Mouse (Mus musculus) induced T-regulatory cell, adult 2 months (primary cell): ENCODE data around the gene Fam213a.

ENCODE experiments used
- DNase-seq: peaks from one replicate; pipeline ENCODE4 v3.0.0-alpha.2; 2012; ENCODE audit warnings: low read depth

The Fam213a gene

GRCm38 (mm10) chr14:40962365-40963290 lies 51.0 kb downstream of the Fam213a start:
- DNase-seq = no peak

DNA sequence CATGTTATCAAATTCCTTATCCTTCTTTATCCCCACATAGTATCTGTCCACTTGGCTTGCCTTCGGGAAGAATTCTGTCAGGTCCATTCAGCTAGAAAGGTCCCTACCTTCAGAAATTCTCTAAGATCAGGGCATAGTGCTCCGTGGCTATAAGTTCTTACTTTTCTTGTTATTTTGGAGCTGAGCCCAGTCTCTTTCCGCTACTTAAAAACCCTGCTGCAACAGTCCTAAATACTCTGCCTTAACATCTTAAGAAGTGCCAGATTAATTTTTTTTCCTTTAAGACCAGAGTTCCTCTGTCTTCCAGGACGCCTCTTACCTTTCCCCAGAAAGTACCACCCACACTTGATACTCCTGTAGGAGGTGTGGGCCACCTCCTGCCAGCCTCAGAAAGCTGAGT lies 53.4 kb downstream of the Fam213a start:
- no peak for DNase-seq

DNA sequence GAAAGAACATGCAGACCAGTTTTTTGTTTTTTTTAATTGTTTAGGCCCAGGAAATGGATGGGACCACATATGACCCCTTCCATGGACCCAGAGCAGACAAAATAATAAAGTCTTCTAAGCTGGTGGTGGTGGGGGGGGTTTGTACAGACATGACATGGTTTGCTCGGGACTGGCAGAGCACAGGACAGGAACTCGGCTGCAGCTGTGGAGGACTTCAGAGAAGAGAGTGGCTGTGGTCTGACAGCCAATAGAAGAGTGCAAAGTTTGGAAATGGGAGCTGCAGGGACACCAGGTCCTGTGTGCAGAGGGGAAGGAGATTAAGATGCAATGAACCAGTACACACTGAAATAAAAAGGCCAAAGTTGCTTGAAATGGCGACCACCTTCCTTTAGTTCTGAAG lies 54.0 kb downstream of the Fam213a start:
- peak; percentile 39 for DNase-seq

- peak; percentile 69 for DNase-seq
Measured at GRCm38 (mm10) chr14:40958986-40959381, 54.6 kb downstream of the Fam213a start.

DNA sequence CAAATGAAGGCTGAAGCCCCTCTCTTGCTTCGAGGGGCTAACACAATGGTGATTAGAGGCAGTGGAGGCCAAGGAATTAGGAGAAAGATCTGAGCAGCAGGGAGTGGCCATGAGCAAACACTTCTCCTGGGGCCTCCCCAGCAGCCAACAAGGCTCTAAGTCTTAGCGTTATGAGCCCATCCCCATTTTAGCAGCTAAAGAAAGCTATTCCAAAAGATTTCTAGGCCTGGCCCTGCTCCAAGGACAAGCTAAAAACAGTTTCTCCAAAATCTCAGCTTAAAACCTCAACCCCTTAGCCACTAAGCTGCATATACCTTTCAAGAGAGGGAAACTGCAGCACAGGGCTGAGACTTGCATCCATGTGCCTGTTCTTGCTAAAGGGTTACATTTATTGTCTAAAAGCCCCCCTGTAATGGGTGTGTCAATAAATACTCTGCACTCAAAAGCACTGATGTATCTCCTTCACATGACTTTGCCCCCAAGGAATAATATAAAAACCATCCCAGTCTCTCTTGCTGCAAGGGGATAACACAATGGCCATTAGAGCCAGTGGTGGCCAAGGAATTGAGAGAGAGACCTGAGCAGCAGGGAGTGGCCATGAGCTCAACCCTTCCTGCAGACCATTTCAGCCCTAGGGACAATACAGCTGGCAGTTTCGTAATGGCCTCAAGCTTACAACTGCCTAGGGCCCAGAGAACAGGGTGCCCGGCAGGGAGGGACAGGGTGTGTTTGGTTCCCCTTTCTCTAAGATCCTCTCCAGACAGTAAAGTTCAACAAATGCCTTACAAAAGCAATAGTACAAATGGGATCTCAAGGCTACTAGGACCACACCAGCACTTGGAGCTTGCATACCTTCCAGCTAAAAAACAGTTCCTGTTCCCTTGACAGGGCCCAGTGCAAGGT lies 55.3 kb downstream of the Fam213a start:
- no peak for DNase-seq

DNA sequence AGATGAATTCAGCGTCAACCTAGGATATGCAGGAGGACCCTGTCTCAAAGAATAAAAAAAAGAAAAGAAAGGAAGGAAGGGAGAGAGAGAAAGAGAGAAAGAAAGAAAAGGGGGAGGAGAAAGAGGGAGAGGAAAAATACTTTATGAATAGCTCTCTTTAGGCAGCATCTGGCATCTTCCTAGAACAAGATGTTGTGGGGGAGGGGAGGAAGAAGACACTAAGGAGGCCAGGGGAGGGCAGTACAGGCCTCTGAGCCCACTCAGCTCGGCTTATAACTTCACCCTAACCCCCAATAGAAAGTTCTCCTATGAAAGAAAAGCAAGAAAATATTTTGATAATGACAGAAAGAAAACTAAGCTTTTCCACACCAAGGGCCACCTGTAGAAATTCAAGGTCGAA lies 56.0 kb downstream of the Fam213a start:
- no peak for DNase-seq

GRCm38 (mm10) chr14:40956252-40957146 lies 57.1 kb downstream of the Fam213a start:
- DNase-seq = peak; percentile 67

DNA sequence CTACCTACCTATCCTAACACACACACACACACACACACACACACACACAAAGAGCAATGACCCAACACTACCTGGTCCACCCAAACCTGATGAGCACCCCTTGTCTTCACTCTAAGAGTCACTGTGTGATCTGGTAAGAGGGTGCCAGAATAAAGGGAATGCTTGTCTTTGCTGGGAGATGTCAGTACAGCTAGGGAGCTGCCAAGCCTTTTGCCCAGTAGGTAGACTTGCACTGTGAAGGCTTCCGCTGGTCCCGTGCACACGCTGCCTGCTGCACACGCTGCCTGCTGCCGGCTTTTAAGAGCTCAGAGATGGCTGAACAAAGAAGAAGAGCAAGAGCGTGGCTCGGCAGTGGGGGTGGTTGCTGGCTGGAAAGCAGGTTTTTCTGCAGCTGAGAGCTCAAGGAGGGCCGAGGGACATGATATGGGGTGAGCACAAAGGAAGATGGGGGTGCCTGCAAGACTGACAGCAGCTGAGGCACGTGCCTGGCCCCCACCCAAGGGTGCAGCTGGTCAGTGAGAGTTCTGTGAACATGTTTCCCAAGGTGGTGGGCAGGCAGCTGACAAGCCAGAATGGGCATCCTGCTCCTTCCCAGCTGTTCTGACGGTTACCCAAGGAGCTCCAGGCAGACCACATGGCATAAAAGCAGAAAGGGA lies 57.9 kb downstream of the Fam213a start:
- DNase-seq = no peak

- DNase-seq = no peak
Measured at GRCm38 (mm10) chr14:40955146-40955545, 58.4 kb downstream of the Fam213a start.

- no peak for DNase-seq
Measured at GRCm38 (mm10) chr14:40953381-40953780, 60.2 kb downstream of the Fam213a start.

GRCm38 (mm10) chr14:40952715-40953114 lies 60.9 kb downstream of the Fam213a start:
- DNase-seq = no peak

GRCm38 (mm10) chr14:40952301-40952700 lies 61.3 kb downstream of the Fam213a start:
- peak; percentile 62 for DNase-seq

DNA sequence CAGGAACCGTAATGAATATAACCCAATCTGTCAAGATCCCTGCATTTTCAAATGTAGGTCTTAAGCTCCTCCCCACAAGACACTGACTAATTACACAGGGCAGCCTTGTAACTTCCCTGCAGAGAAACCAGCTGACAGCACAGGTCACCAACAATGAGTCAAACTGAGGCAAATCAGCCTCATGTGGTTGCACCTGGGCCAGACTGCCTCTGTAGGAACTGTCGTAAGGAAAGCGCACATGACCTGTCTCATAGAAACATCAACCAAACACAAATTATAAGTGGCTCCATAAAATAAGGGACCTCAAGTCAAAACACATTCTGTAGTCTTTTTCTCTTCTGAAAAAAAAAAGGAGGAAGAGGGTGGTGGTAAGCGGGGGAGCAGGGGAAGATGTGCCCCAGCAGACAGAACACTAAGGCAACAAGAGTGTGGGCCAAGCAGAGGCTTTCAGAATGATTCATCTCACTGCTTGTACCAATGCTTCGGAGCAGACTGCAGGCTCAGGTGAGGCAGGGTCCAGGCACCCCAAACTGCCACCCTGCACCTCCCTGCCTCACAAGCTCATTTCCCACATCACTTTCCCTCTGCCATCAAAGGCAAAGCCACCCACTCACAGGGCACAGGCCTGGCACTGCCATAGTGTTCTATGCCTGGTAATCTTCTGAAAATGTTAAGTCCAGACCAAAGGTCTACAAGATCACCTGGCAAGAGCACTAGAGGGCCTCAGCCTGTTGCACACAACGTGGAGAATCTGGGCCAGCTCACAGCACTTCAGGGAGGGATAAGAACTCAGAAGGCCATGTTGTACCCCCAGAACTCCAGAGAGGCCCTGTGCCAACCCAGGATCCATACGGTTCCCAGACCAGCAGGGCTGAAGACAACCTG lies 63.6 kb downstream of the Fam213a start:
- peak; percentile 85 for DNase-seq

- no peak for DNase-seq
Measured at GRCm38 (mm10) chr14:40949047-40949446, 64.5 kb downstream of the Fam213a start.

DNA sequence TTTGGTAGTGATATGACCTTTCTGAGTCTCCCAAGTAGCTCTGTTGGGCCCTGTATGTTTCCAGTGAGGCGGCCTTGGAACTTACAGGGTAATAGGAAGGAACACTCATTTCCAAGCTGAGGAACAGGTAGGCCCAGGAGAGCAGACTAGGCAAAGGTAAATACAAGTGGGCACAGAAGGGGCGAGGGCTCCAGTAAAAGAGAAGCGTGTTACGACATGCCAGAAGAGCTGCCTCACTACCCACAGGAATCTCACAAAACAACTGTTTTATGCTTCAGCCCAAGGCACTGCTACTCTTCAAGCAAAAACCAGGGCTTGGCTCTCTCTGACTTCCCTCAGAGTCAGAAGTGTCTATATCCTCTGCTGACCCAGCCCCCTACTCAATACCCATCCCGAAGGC lies 65.1 kb downstream of the Fam213a start:
- DNase-seq = no peak

DNA sequence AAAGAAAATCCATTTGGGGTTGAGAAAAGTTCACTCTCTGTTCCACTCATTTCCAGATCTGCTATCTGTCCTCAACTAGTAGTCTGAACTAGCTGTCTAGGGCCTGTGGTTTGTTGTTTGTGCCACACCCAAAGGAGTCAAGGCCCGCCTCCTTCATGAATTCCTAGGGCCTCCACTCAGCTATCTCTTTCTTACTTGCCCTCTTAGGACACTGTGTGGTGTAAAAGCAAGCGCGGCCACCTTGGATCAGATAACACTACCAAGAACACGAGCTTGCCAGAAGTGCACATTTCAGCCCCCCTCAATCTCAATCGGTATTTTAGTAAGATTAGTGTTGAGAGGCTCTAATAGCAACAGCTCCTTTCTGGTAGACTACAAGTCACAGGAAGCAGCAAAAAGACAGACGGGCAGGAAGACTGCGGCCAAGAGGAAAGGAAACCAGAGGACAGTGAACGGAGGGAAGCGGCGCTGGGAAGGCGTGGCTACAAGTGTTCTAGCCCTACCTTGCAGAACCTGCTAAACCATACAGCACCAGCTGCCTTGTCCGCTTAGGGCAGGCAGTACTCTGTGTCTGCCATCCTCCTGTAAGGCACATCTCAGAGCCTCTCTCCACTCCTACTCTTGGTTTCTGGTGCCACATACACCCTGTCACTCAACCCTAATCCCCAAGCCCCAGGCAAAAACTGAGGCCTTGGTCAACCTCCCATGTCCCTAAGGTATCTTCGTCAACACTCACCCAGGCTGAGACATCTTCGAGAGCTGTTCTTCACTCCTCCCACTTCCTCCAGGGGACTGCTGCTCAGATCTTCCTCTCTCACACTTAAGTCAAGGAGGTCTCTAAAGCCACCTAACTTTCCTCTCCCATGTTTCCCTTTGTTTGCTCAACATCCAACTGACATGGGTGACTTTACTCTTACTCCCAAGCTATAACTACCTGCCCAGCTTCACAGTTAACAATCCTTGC lies 65.9 kb downstream of the Fam213a start:
- DNase-seq = peak; percentile 90

DNA sequence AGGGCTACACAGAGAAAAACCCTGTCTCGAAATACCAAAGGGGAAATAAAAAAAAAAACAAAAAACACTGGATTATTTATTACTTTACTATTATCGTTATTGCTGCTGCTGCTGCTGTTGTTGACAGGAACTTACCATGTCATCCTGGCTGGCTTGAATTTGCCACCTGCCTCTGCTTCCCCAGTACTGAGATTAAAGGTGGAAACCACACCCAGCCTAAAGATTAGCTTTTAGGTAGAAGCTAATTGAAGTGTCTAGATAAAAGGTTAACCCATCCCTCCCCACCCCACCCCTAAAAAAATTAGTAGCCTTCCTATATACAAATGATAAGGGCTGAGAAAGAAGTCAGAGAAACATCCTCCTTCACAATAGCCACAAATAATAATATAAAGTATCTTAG lies 69.8 kb downstream of the Fam213a start:
- no peak for DNase-seq
